Mouse (Mus musculus) forebrain, embryonic 16.5 days (tissue): ENCODE measurements around the gene Krt5. TPM values are rescaled to one million over a fixed set of nuclear protein-coding genes. Genes with fewer than 3 reads are reported as not detected.
"Not testable (repeated sequence)": the region's sequence is repeated elsewhere in the genome, so short reads cannot be mapped to it uniquely, and the experiment has no call there.

ENCODE experiments used
- ATAC-seq: fragments of 200-750 bp; cut with Nextera tagmentation; 2 replicates; pipeline ENCODE4 v1.8.0; 2017; ENCODE audit warnings: mild to moderate bottlenecking, moderate library complexity
- H3K27ac ChIP-seq: fragments of 300-500 bp; sonication (generic); 2 replicates; pipeline ENCODE4 v1.5.1; 2014; ENCODE audit warnings: low read length, control low read depth
- H3K27me3 ChIP-seq: fragments of 300-500 bp; sonication (generic); replicated peaks from 2 replicates; pipeline ENCODE4 v1.6.1; 2014; ENCODE audit warnings: low read length; ENCODE audit not compliant: control insufficient read depth, insufficient read depth
- H3K36me3 ChIP-seq: fragments of 300-500 bp; sonication (generic); 2 replicates; pipeline ENCODE4 v1.6.1; 2014; ENCODE audit not compliant: control insufficient read depth, insufficient read depth
- H3K4me1 ChIP-seq: fragments of 300-500 bp; sonication (generic); replicated peaks from 2 replicates; pipeline ENCODE4 v1.6.1; 2014; ENCODE audit warnings: low read length; ENCODE audit not compliant: control insufficient read depth, insufficient read depth
- H3K4me2 ChIP-seq: fragments of 300-500 bp; sonication (generic); 2 replicates; pipeline ENCODE4 v1.6.1; 2014; ENCODE audit warnings: mild to moderate bottlenecking, low read length, control low read depth
- H3K4me3 ChIP-seq: fragments of 300-500 bp; sonication (generic); replicated peaks from 2 replicates; pipeline ENCODE4 v1.5.1; 2014; ENCODE audit warnings: mild to moderate bottlenecking, low read length, control low read depth
- H3K9ac ChIP-seq: fragments of 300-500 bp; sonication (generic); replicated peaks from 2 replicates; pipeline ENCODE4 v1.6.1; 2014; ENCODE audit warnings: low read depth, low read length, control low read depth
- H3K9me3 ChIP-seq: fragments of 300-500 bp; sonication (generic); 2 replicates; pipeline ENCODE4 v1.6.1; 2016; ENCODE audit warnings: low read length; ENCODE audit not compliant: control insufficient read depth
- WGBS: fragments of 180-500 bp; shearing (Covaris S2); extraction: QIAGEN DNeasy Blood & Tissue Kit; methylation state at CpG from one replicate; pipeline ENCODE4 v1.1.7; 2014; 5-methylcytosine and 5-hydroxymethylcytosine counted together
- polyA plus RNA-seq: library from polyadenylated mRNA; unstranded; fragments of >200 nt; fragmentation: Nextera tagmentation; extraction: Ambion mirVana; gene quantifications from 2 replicates; pipeline ENCODE4 v1.2.1, GENCODE M21; 2015

Gene Krt5
- polyA plus RNA-seq, 1 experiment from 2014 or later = not detected

DNA sequence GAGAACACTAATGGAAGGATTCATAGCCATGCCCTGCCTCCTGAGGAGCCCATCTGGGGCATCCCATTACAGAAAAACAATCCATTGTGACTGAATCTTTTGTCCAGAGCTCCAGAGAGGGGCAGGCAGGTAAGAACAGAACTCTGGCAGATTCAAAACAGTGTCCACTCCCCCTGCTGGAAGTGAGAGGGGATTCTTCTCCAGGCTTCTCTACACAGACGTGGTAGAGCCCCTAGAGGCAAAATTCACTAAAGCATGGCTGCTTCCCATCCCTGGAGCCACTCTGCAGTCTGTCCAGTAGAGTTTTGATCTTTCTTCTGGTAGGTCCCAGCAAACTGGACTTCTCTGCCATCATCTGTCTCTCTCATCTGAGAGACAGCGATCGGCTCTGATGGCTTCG, 8.6 kb downstream of the Krt5 start:
- H3K27ac ChIP-seq = no peak overlapping the region
- ATAC-seq = no peak
- H3K9me3 ChIP-seq = no peaks in the 10 kb centered on the region
- no peak overlapping the region for H3K9ac ChIP-seq
- WGBS = 71% methylated on average over 4 of the region's 4 CpGs
- no peaks in the 10 kb centered on the region for H3K27me3 ChIP-seq
- no peak overlapping the region for H3K4me3 ChIP-seq
- H3K4me2 ChIP-seq = no peak overlapping the region
- H3K36me3 ChIP-seq = no peaks in the 10 kb centered on the region
- no peaks in the 10 kb centered on the region for H3K4me1 ChIP-seq

DNA sequence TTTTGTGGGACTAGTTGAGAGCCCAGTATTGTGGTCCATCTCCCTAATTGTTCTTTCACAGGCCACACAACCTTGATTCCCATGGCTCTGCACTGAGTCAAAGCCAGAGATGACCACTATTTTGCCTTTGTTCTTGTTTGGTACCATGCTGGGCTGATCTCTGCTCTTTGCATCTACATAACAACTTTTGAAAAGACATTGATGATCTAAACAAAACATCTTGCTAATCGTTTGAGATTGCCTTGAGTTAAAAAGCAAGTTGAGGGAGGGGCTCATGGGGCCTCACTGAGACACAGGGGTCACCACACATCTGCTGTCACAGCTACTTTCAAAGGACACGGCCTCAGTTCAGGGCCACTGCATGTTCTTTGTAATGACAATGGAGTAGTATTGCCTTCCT, 10.3 kb downstream of the Krt5 start:
- 6% methylated on average over 2 of the region's 2 CpGs for WGBS
- no peak overlapping the region for H3K4me3 ChIP-seq
- H3K9me3 ChIP-seq = no peaks in the 10 kb centered on the region
- H3K4me2 ChIP-seq = no peak overlapping the region
- no peak overlapping the region for H3K27ac ChIP-seq
- H3K9ac ChIP-seq = no peak overlapping the region
- no peaks in the 10 kb centered on the region for H3K4me1 ChIP-seq
- no peaks in the 10 kb centered on the region for H3K27me3 ChIP-seq
- no peak for ATAC-seq
- no peaks in the 10 kb centered on the region for H3K36me3 ChIP-seq

DNA sequence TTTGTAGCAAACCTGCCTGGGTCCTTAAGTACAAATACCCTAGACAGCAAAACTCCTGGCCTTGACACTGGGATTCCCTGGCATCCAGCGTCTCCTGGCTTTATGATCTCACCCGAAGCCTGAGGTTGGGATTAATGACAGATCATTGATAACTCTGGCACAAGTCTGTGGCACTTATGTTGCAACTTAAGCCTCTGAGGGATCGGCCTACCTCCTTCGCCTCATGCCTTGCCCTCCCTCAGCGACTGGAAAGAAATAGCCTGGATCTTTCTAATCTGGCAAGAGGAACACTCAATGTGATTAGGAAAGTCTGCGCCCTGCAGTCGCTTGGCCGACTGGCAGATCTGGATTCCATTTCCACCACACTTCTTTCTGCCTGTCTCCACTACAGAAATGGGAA, 12.8 kb downstream of the Krt5 start:
- Histone ChIP-seq H3K27ac (no peak overlapping the region), H3K36me3 (no peaks in the 10 kb centered on the region), H3K27me3 (no peaks in the 10 kb centered on the region; the same call in 1 of the 2 replicates), H3K9me3 (no peaks in the 10 kb centered on the region), H3K4me2 (no peak overlapping the region), H3K4me3 (no peak overlapping the region), H3K4me1 (no peaks in the 10 kb centered on the region), H3K9ac (no peak overlapping the region)
- WGBS = 73% methylated on average over 8 of the region's 8 CpGs
- ATAC-seq = no peak

DNA sequence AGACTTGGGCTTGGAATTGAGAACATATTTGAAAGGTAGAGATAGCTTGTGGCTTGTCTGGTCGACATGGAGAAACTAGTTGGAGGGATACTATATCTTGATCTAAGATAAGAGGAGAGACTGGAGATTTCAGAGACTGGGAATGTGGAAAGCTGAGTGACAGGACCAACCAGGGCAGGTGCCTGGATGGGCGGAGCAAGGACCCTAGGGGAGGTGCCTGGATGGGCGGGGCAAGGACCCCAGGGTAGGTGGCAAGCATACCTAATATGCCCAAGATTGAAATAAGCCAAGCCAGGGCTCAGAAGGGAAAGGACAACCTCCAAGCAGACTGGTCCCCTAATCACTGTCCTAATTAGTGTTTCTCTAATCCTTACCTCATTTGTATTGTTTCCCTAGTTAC, 13.5 kb downstream of the Krt5 start:
- 52% methylated on average over 3 of the region's 3 CpGs for WGBS
- H3K27ac ChIP-seq = no peak overlapping the region
- H3K4me2 ChIP-seq = no peak overlapping the region
- no peak overlapping the region for H3K9ac ChIP-seq
- H3K4me3 ChIP-seq = no peak overlapping the region
- no peaks in the 10 kb centered on the region for H3K4me1 ChIP-seq
- no peak for ATAC-seq
- no peaks in the 10 kb centered on the region for H3K9me3 ChIP-seq
- no peaks in the 10 kb centered on the region; the same call in 1 of the 2 replicates for H3K27me3 ChIP-seq
- H3K36me3 ChIP-seq = no peaks in the 10 kb centered on the region

DNA sequence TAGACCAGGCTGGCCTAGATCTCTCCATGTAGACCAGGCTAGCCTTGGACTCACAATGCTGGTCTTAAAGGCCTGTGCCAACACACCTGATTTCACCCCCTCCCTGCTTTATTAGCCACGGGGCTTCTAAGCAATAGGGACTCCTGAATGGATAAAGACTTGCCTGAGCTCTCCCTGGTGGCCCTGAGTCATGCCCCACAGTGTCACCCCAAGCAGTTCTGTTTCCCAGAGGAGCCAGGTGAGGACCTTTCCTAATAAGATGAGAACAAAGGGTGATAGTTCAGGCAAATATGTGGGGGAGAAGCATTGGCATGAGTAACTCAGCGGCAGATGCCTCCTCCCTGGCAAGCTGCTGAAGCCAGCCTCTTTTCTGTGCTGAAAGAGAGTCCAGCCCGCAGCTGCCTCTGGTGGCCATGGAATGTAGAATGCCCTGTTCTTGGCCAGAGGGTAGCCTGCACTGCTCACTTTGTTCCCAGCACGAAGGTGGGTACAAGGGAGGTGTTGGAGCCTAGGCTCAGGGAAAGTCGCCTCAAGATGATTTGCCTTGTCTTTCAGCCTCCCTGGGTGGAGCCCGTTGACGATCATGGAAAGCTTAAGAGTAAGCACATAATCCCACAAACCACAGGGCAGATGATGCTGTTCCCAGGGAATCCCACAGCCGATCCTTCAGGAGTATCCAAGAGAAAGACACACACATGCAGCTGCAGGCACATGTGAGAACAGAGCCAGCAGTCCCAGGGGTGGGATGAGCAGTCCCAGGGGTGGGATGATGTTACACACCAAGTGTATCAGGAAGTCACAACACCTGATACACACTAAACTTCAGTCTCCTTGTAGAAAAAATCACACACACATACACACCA, 15.1 kb downstream of the Krt5 start:
- no peak overlapping the region for H3K4me2 ChIP-seq
- H3K9me3 ChIP-seq = no peaks in the 10 kb centered on the region
- no peaks in the 10 kb centered on the region; the same call in 1 of the 2 replicates for H3K27me3 ChIP-seq
- H3K27ac ChIP-seq = no peak overlapping the region
- H3K4me1 ChIP-seq = no peaks in the 10 kb centered on the region
- H3K9ac ChIP-seq = no peak overlapping the region
- no peak for ATAC-seq
- no peaks in the 10 kb centered on the region for H3K36me3 ChIP-seq
- WGBS = 70% methylated on average over 8 of the region's 8 CpGs
- no peak overlapping the region for H3K4me3 ChIP-seq

DNA sequence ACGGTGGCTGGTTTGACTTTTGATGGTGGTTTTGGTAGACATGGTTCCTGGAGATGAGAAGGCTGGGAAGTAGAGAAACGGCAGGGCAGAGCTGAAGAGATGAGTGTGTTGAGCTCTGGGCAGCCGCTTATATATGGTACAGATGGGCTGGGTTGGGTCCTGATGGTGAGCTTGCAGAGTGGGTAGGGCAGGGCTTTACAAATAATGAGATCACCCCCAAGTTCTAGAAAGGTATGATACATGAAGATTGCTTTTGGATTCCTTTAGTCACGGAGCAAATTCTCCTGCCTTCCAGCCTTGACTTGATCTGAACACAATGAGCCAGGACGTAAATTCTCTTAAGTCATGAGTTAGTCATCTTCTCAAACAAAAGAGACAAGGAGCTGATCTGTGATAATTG, 18.5 kb downstream of the Krt5 start, which contains the start of gene Krt6a:
Gene Krt6a, minus strand, starts transcription at position 101 of the 400 bp plus-strand sequence.
- Histone ChIP-seq H3K9me3 (no peaks in the 10 kb centered on the region), H3K4me2 (no peak within 1 kb of the TSS), H3K27ac (no peak within 1 kb of the TSS), H3K4me3 (no peak within 1 kb of the TSS), H3K36me3 (no peaks in the 10 kb centered on the region), H3K9ac (no peak within 1 kb of the TSS), H3K27me3 (no peaks in the 10 kb centered on the region; the same call in 1 of the 2 replicates), H3K4me1 (no peaks in the 10 kb centered on the region)
- ATAC-seq = no peak
- 86% methylated on average over 5 of the region's 5 CpGs for WGBS

DNA sequence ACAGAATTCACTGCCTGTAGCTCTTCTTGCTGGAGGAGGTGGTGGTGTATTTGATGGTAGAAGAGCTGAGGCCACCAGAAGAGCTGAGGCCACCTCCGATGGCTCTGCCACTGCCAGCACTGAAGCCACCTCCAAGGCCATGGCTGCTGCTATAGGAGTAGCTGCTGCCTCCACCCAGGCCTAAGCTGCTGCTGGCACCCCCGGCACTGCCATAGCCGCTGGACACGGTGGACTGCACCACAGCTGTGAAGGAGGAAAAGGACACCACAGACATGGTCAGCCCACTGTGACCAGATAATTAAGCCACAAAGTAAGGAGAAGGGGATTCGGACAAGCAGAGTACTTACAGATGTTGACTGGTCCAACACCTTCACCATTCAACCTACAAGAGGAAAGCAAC, 22.2 kb downstream of the Krt5 start:
- not testable (repeated sequence) for H3K27ac ChIP-seq, H3K4me3 ChIP-seq, ATAC-seq, H3K4me1 ChIP-seq, H3K9ac ChIP-seq, H3K36me3 ChIP-seq, H3K4me2 ChIP-seq, H3K9me3 ChIP-seq, H3K27me3 ChIP-seq
- 95% methylated on average over 5 of the region's 5 CpGs for WGBS

DNA sequence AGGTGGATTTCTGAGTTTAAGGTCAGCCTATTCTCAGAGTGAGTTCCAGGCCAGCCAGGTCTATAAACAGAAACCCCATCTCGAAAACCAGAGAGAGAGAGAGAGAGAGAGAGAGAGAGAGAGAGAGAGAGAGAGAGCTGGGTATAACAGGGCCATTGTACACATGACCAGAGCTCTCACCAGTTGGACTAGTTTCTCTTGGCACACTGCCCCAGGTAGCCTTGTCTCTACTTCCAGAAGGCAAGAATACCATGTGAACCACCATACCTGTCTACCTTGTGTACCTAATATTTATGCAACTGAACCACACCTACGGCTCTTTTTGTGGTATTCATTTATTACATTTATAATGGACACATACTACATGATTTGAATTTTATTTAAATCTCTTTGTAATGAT, 24.5 kb downstream of the Krt5 start:
- H3K9ac ChIP-seq = no peak overlapping the region
- WGBS = 69% methylated on average over 2 of the region's 2 CpGs
- no peaks in the 10 kb centered on the region for H3K9me3 ChIP-seq
- no peak overlapping the region for H3K27ac ChIP-seq
- no peaks in the 10 kb centered on the region for H3K27me3 ChIP-seq
- no peak overlapping the region for H3K4me2 ChIP-seq
- H3K4me1 ChIP-seq = no peaks in the 10 kb centered on the region
- no peak for ATAC-seq
- H3K36me3 ChIP-seq = no peaks in the 10 kb centered on the region
- H3K4me3 ChIP-seq = no peak overlapping the region

DNA sequence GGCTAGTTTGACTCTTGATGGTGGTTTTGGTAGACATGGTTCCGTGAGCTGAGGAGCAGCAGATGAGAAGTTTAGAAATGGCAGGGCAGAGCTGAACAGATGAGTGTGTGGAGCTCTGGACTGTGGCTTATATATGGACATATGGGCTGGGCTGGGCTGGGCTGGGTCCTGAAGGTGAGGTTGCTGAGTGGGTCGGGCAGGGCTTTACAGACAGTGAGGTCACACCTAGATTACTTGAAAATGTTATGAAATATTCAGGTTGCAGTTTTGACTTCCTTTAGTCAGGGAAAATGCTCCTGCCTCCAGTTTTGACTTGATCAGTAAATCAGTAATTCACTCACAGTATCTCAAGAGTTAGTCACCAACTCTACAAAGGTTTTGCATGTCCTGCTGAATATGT, 32.5 kb downstream of the Krt5 start, which contains the start of gene Krt6b:
Gene Krt6b, minus strand, starts transcription at position 101 of the 400 bp plus-strand sequence.
- Histone ChIP-seq H3K4me1 (no peaks in the 10 kb centered on the region), H3K4me2 (no peak within 1 kb of the TSS), H3K27ac (no peak within 1 kb of the TSS), H3K4me3 (no peak within 1 kb of the TSS), H3K9ac (no peak within 1 kb of the TSS), H3K36me3 (no peaks in the 10 kb centered on the region), H3K9me3 (no peaks in the 10 kb centered on the region), H3K27me3 (no peaks in the 10 kb centered on the region)
- WGBS = 84% methylated on average over 2 of the region's 2 CpGs
- no peak for ATAC-seq
